Mouse (Mus musculus): ENCODE data around the gene Dtnbp1. TPM values are rescaled to one million over a fixed set of nuclear protein-coding genes. Genes with fewer than 3 reads are reported as not detected.

Gene Dtnbp1
- polyA plus RNA-seq, 1 experiment from 2014 or later = 42.3 TPM

DNA sequence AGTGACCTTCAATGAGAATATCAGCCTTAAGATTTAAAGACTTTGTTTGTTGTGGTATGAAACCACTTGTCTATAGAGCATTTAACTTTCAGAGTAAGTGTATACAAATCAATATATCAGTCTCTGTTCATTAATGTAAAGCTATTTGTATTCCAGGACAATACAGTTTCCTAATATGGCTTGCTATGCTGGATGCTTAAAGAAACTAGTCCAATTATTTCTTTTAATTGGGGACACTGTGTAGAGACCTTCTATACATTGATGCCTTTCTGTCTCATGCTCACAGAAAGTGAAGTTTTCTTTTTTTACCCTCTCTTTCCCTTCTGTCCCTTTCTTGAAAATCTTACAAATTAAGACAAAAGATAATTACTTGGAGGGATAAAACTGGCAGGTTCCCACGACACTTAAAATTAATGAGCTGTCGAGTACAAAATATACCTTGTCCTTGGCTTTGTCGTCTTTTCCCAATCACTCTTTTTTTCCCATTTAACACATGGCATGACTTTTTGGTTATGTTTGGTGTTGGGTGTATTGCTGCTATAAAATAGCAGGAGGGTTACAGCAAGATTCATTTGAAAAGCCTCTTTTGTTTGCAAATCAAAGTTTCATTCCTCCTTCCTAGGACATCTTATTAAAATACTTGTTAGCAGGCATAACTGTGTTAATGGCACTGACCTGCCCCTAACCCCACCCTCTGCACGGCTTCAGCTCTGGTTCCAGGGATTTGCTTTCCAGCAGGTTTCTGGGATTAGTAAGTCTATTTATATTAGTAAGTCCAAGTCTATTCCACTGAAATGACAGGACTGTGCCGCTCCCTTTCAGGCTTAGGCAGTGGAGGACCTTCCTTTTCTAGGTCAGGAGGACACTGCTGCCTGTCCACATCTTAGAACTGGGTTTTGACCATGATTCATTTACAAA is 109.9 kb downstream of the Dtnbp1 start:
- Histone ChIP-seq H3K9ac (ENCODE audit: low read depth, low read length) (no peak overlapping the region), H3K4me1 (replicated peaks; ENCODE audit: control insufficient read depth, insufficient read depth, low read length) (no peaks in the 10 kb centered on the region), H3K4me2 (no peak overlapping the region), H3K27me3 (replicated peaks; ENCODE audit: control insufficient read depth, insufficient read depth, low read length) (no peaks in the 10 kb centered on the region), H3K27ac (ENCODE audit: low read depth, low read length) (no peak overlapping the region), H3K36me3 (ENCODE audit: control insufficient read depth, insufficient read depth, low read length) (peaks cover 8% of the 10 kb centered on the region), H3K9me3 (ENCODE audit: control insufficient read depth, low read length) (no peaks in the 10 kb centered on the region), H3K4me3 (ENCODE audit: low read depth, low read length) (no peak overlapping the region)
- WGBS = 76% methylated on average over 5 of the region's 5 CpGs
- no peak for ATAC-seq (replicated peaks; ENCODE audit: low FRiP score)
- DNase-seq (ENCODE audit: low spot score) = no peak

DNA sequence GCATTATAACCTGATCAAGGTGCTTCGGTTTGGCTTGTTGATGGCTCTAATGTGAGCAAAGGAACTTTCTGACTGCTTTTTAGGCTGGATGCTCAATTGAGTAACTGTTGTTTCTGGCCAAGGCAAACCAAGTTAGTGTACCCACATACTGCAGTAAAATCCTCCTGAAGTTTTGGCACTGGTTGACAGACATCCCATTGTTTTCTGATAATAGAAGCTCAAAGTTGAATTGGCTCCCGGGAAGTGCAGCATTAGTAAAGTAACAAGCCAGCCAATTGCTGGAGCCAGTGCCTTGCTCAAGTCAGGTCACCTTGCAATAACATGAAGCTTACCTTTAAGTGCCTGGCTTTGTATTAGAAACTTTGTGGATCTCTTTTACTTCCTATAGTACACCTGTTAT is 111.3 kb downstream of the Dtnbp1 start:
- Histone ChIP-seq H3K9ac (ENCODE audit: low read depth, low read length) (no peak overlapping the region), H3K27ac (ENCODE audit: low read depth, low read length) (no peak overlapping the region), H3K4me1 (replicated peaks; ENCODE audit: control insufficient read depth, insufficient read depth, low read length) (no peaks in the 10 kb centered on the region), H3K4me2 (no peak overlapping the region), H3K36me3 (ENCODE audit: control insufficient read depth, insufficient read depth, low read length) (no peaks in the 10 kb centered on the region; the same call in 1 of the 2 replicates), H3K9me3 (ENCODE audit: control insufficient read depth, low read length) (no peaks in the 10 kb centered on the region), H3K4me3 (ENCODE audit: low read depth, low read length) (no peak overlapping the region), H3K27me3 (replicated peaks; ENCODE audit: control insufficient read depth, insufficient read depth, low read length) (no peaks in the 10 kb centered on the region)
- DNase-seq (ENCODE audit: low spot score) = no peak
- no peak for ATAC-seq (replicated peaks; ENCODE audit: low FRiP score)
- 85% methylated on average over 2 of the region's 2 CpGs for WGBS

DNA sequence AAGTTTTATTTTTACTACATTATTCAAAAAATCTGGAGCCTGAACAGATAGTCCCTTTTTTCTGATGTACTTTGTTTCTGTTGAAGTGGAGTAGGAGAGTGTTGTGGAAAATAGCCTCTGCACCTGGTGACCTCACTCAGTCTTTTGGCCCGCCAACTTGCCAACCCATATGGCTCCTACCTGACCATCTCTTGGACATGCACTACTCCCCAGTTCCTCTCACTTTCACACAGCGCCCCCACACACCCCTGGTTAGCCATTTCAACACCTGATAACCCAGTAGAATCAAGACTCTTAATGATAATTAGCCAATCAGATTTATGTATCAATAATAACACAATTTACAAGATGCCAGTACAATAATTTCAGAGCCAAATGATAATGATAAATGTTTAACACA is 115.7 kb downstream of the Dtnbp1 start:
- no peaks in the 10 kb centered on the region; the same call in 1 of the 2 replicates for H3K36me3 ChIP-seq (ENCODE audit: control insufficient read depth, insufficient read depth, low read length)
- H3K4me3 ChIP-seq (ENCODE audit: low read depth, low read length) = no peak overlapping the region
- ATAC-seq (replicated peaks; ENCODE audit: low FRiP score) = no peak
- H3K4me1 ChIP-seq (replicated peaks; ENCODE audit: control insufficient read depth, insufficient read depth, low read length) = no peaks in the 10 kb centered on the region
- no peak overlapping the region for H3K4me2 ChIP-seq
- no peak for DNase-seq (ENCODE audit: low spot score)
- 94% methylated on average over 2 of the region's 2 CpGs for WGBS
- H3K27me3 ChIP-seq (replicated peaks; ENCODE audit: control insufficient read depth, insufficient read depth, low read length) = no peaks in the 10 kb centered on the region
- H3K9ac ChIP-seq (ENCODE audit: low read depth, low read length) = no peak overlapping the region
- H3K27ac ChIP-seq (ENCODE audit: low read depth, low read length) = no peak overlapping the region
- H3K9me3 ChIP-seq (ENCODE audit: control insufficient read depth, low read length) = no peaks in the 10 kb centered on the region

DNA sequence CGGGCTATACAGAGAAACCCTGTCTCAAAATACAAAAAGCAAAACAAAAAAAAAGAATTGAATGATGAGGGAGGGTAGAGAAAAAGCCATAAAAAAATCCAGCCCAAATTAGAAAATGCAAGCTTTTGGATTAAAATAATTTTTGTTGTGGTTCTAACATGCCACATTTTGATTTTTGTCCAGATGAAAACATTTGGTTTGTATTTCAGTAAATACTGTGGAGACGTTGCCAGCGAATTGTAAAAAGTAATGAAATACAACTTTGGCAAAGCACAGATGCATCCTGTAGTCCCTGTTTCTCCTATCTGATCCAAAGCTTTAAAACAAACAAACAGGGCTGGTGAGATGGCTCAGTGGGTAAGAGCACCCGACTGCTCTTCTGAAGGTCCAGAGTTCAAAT is 120.9 kb downstream of the Dtnbp1 start:
- 89% methylated on average over 4 of the region's 4 CpGs for WGBS

DNA sequence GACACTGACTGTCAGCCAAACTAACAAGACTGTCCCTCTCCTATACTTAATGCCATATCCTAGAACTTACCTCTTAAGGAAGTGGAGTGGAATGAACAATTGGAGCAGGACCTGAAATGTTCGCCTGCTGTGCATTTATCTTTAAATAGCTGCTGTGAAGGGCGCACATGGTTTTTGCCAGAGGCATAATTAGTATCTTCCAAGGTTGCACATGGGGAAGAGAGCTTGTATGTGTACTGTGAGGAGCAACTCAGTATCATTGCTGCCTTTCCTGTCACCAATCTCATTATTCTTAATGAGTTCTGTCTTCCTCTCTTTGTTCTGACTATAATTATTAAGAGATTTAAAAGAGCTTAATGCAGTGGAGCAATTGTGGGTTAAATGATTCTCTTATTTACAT is 125.1 kb downstream of the Dtnbp1 start:
- Histone ChIP-seq H3K9ac (ENCODE audit: low read depth, low read length) (no peak overlapping the region), H3K4me3 (ENCODE audit: low read depth, low read length) (no peak overlapping the region), H3K4me2 (no peak overlapping the region), H3K36me3 (ENCODE audit: control insufficient read depth, insufficient read depth, low read length) (no peaks in the 10 kb centered on the region), H3K9me3 (ENCODE audit: control insufficient read depth, low read length) (no peaks in the 10 kb centered on the region), H3K27ac (ENCODE audit: low read depth, low read length) (no peak overlapping the region), H3K4me1 (replicated peaks; ENCODE audit: control insufficient read depth, insufficient read depth, low read length) (no peaks in the 10 kb centered on the region; the same call in 1 of the 2 replicates), H3K27me3 (replicated peaks; ENCODE audit: control insufficient read depth, insufficient read depth, low read length) (no peaks in the 10 kb centered on the region)
- DNase-seq (ENCODE audit: low spot score) (no peak), ATAC-seq (replicated peaks; ENCODE audit: low FRiP score) (no peak)
- 82% methylated on average over 2 of the region's 2 CpGs for WGBS

More for the DNA sequence above, 120.9 kb downstream of the Dtnbp1 start:
- no peak overlapping the region for H3K4me2 ChIP-seq
- no peaks in the 10 kb centered on the region for H3K9me3 ChIP-seq (ENCODE audit: control insufficient read depth, low read length)
- no peak overlapping the region for H3K27ac ChIP-seq (ENCODE audit: low read depth, low read length)
- no peaks in the 10 kb centered on the region for H3K27me3 ChIP-seq (replicated peaks; ENCODE audit: control insufficient read depth, insufficient read depth, low read length)
- no peak overlapping the region for H3K4me3 ChIP-seq (ENCODE audit: low read depth, low read length)
- no peaks in the 10 kb centered on the region for H3K36me3 ChIP-seq (ENCODE audit: control insufficient read depth, insufficient read depth, low read length)
- ATAC-seq (replicated peaks; ENCODE audit: low FRiP score) = no peak
- H3K4me1 ChIP-seq (replicated peaks; ENCODE audit: control insufficient read depth, insufficient read depth, low read length) = no peaks in the 10 kb centered on the region; the same call in 1 of the 2 replicates
- DNase-seq (ENCODE audit: low spot score) = no peak
- H3K9ac ChIP-seq (ENCODE audit: low read depth, low read length) = no peak overlapping the region

Other genes with a start within 250 kb of the Dtnbp1 start
- not detected in 2 replicates for gene Gm9817, start 76.5 kb upstream of the Dtnbp1 start, polyA plus RNA-seq (2014; fragmentation: Nextera tagmentation; extraction: Ambion mirVana)

Measured in liver, embryonic 11.5 days (tissue).